Mouse (Mus musculus) lung, postnatal 4 days (tissue): ENCODE results near the gene Gata2.
"Not testable (repeated sequence)": the region's sequence is repeated elsewhere in the genome, so short reads cannot be mapped to it uniquely, and the experiment has no call there.

Experiments used
- DNase-seq, 2 experiments: peaks; one replicate each; pipeline ENCODE4 v3.0.0; 2021

Gene Gata2

DNA sequence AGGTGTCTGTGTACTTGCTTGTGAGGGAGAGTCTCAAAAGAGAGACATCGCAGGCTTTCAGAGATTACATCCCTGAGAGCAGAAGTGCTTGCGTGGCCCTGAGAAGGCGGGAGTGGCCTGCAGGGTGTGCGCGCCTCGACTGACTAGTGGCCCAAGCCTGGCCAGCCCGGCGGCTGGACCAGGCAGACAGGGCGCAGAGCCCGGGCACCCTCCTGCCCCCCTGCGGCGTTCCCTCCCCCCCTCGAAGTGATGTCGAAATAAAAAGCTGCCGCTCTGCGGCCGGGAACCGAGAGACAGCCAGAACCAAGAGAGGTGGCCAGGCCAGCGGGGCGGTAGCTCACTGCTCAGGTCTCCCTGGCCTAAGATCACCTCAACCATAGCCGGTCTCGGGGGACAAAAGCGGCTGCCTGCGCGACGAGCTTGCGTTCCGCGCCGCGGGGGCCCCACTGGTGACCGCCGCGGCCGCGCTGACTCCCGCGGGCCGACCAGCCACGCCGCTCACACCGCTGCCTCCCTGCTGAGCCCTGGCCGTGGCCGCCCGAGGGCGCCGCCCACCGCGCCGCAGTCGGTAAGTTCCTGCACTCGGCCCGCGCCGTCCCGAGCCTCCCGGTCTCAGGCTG, at the start of gene Gata2:
Gata2 (plus strand) TSS at position 459 of the 620 bp plus-strand sequence.
- peak; percentile 61 to 70 for DNase-seq

DNA sequence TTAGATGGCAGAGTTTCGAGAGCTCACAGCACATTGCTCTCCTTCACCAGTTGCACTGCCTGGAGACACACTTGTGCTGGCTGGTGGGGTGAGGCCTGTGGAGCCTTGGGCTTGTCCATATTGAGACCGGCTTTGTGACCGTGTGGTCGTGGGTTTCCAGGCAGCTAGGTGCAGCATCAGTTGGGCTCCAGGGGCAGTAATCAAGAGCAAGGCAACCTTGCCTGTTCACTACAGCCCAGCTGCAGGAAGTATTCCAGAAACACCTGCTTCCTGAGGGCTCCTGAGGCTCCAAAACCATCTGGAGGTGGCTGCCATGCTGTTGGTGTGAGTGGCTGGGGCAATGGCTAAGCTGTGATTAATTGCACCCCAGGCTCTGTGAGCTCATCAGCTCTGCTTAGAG, 47.9 kb upstream of the Gata2 start:
- DNase-seq: no peak

DNA sequence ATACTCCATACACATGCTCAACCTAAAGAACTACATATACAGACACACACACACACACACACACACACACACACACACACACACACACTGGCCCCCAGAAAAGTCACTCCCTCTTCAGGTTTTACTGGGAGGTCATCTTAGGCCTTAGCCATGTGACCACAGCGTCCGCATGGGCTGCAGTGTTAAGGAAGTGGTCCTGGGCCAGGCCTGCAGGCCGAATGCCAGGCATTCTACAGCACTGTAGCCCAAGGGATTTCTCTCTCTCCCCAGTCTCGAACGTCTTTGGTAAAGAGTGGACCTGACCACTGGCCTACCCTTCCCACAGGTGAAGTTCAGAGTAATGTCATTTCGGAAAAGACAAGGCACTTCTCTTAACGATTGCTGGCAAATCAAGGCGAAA, 47.1 kb upstream of the Gata2 start:
- DNase-seq: peak in 1 of 2 experiments; percentile 69

DNA sequence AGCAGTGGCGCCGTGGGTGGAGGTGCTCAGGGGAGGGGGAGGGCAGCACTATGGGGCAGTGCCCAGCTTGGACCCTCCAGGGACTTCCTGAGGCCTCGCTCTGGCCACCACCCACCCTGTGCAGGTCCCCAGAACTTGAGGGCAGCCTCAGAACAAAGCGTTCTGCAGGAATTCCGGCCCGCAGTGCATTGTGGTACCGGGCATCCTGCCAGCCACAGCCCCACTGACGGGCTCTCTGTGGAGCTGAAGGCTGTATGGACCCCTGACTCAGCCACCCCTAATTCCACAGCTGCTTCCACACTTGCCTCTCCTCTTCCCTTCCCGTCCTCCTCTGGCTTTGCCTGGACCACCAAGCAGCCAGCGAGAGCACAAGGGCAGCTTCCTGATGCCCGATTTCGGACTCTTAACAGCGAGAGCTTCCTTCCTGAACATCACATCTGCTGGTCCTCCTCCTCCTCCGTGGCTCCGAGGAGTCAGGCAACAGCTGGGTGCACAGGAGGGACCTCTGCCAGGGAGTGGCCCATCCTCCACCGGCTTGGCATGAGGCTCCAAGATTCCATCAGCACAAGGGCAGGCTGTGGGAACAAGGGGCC, 46.2 kb upstream of the Gata2 start:
- peak; percentile 84 to 91 for DNase-seq

GRCm38 (mm10) chr6:88151335-88151734, 42.4 kb upstream of the Gata2 start:
- DNase-seq: no peak

DNA sequence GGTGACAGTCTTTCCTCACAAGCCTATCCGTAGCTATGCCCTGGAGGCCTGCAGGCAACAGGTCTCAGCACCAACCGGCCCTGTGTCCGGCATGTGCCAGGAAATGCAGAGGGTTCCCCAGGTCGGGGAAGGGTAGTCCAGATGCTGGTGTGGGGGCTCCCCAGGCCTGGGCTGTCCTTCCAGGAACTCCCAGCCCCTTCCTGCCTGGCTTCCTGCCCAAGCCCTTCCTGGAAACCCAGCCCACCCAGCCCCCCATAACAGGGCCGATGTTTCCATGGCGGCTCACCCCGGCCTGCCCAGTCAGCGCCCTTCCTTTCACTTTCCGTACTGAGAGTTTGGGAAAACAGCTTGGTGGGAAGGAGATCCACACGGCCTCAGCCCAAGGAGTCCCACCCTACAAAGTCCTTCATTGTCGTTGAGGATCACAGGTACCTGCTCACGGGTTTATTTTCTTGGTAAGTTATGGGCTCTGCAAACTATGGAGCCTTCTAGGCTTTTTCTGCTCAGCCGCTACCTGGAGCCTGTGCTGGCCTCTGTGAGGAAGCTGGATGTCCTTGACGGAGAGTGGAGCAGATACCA, 41.5 kb upstream of the Gata2 start:
- peak; percentile 84 to 89 for DNase-seq

GRCm38 (mm10) chr6:88152979-88153378, 40.7 kb upstream of the Gata2 start:
- DNase-seq: no peak

- DNase-seq: not testable (repeated sequence)
Observed at GRCm38 (mm10) chr6:88155614-88156013, 38.1 kb upstream of the Gata2 start.

DNA sequence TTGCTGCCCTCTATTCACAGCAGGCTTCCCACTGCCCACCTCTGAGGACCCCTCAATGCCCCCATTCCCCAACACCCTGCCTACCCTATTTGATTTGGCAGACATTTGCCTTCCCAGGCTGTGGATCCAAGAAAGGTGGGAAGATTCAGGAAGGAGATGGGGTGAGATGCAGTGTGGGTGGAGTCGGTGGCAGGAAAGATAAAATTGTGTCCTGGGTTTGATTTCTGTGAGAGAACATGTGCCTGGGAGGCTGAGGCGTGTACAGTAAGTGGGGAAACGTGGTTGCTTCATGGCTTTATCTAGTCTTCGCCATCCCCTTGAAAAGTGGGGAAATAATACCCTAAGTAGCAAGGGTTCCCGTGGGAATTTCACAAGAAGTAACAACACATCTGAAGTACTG, 34.9 kb upstream of the Gata2 start:
- no peak for DNase-seq

DNA sequence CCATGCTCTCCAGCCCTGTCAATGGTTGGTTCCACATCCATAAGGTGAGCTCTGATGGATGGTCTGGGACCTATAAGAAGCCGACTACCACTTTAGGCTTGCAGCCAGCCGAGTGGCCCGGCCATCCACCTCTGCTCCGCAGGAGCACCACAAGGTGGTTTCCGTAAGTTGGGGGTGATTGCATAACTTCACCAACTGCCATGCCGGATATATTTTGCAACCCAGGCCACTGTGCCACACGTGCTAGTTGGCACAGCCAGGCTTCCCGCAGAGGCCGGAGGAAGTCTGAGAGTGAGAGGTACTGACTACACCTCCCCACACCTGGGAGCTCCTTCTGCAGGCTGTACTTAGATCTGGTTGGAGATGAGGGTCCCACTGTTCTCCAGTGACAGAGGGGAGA, 27.6 kb upstream of the Gata2 start:
- no peak for DNase-seq

- no peak for DNase-seq
Observed at GRCm38 (mm10) chr6:88174191-88174590, 19.5 kb upstream of the Gata2 start.

- DNase-seq: no peak
Observed at GRCm38 (mm10) chr6:88174676-88175075, 19.0 kb upstream of the Gata2 start.

DNA sequence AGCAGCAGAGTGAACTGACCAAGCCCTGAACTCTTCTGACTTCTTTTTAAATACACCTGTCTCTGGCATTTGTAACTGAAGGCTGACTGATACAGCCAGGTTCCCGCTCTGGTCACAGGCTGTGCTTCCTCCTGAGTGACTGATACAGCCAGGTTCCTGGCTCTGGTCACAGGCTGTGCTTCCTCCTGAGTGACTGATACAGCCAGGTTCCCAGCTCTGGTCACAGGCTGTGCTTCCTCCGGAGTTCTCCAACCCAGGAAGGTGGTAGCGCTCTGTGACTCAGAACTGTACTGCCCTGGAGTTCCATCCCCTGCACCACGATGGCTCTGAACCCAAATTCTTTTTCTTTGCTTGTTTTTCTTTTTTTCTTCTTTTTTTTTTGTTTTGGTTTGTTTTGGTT, 9.0 kb upstream of the Gata2 start:
- DNase-seq: no peak

DNA sequence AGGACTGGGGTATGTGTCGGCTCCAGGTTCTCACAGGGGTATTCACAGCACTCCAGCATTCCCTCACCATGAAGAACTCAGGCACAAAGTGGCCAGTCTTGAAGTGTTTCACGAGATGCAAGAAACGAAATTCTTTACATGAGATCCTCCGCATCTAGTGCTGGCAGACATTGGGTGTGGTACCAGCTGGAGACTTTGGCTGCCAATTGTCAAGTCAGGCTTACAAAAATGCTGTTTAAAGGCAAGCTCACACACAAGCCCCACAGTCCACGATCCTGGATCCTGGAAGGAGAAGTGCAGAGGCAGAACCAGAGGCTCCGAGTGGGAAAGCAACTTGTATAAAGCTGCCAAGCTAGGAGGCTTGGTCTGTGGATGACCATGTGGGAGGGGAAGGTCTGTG, 5.5 kb upstream of the Gata2 start:
- DNase-seq: peak in 1 of 2 experiments; percentile 9

- DNase-seq: peak; percentile 82 to 86
Observed at GRCm38 (mm10) chr6:88189312-88190042, 4.2 kb upstream of the Gata2 start.

GRCm38 (mm10) chr6:88190043-88190309, 3.7 kb upstream of the Gata2 start:
- no peak for DNase-seq

GRCm38 (mm10) chr6:88190310-88191023, 3.2 kb upstream of the Gata2 start:
- peak; percentile 31 to 53 for DNase-seq

- DNase-seq: no peak
Observed at GRCm38 (mm10) chr6:88191024-88191365, 2.7 kb upstream of the Gata2 start.

- DNase-seq: no peak
Observed at GRCm38 (mm10) chr6:88191411-88192070, 2.1 kb upstream of the Gata2 start.

GRCm38 (mm10) chr6:88192756-88193155, 935 bp upstream of the Gata2 start:
- DNase-seq: no peak

DNA sequence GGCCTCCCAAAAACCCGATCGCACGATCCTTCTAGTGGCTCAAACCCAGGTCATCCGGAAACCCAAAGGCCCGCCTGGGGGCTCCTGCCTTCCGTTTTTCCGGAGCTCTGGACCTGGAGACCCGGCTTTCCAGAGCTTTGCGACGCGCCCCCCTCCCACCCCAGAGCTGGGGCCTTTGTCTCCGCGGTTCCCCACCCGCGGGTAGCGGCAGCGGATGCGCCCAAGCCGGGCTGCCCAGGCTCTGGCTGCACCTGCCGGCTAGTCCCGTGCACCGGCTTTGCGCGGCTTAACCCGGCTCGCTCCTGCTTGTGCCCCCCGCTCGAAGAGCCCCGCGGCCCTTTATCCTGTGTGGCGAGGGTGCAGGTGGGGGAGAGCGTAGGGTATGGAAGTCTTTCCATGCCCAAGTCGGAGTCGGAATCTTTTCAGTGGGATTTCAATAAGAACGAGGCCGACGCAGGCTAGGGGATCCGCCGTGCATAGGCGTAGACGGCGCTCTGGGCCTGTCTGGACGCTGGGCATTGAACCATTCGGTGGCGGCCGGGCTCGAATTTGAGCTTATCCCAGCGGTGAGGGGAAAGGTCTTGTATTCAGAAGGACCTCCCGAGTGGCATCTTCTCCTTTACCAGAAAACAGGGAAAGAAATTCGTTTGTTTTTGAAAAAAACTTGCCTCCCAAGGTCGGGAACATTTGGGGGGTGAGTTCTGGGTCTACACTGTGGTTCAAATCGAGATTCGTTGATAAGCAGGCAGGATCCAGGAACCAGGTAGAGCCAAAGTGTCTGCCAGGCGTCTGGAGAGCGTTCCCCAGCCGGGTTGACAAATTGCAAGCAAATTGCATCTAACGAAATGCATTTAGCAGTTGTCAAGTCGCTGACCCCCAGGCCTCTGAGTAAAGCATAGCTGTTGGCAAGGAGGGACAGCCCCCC, 624 bp downstream of the Gata2 start:
- DNase-seq: no peak

- no peak for DNase-seq
Observed at GRCm38 (mm10) chr6:88194978-88195325, 1.3 kb downstream of the Gata2 start.
